Mouse (Mus musculus): ENCODE results near the gene Krt9. TPM values are rescaled to one million over a fixed set of nuclear protein-coding genes. Genes with fewer than 3 reads are reported as not detected.
"Not testable (repeated sequence)": the region's sequence is repeated elsewhere in the genome, so short reads cannot be mapped to it uniquely, and the experiment has no call there.

Krt9 gene
- polyA plus RNA-seq (2015; fragmentation: Nextera tagmentation; extraction: Ambion mirVana) = not detected in 2 replicates

DNA sequence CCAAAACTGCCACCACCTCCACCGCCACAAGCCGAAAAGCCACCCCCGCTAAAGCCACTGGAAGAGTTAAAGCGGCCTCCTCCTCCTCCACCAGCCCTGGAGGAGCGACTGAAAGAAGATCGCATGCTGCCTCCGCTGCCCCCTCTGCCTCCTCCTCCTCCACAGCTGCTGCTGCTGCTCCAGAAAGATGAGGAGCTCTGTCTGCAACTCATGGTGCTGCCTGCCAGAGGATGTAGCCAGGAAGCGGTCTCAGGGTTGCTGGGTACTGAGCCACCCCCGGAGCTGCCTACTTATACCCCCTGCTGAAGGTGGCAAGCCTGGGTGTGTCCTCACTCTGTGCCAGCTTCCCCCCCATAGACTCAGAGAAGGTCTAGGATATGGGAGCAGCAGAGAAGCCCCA lies at the start of gene Krt9:
Gene Krt9 (minus strand): TSS at position 255 of the 400 bp plus-strand sequence.
- Histone ChIP-seq H3K4me3 (ENCODE audit: low read depth, low read length) (no peak within 1 kb of the TSS), H3K9me3 (replicated peaks; ENCODE audit: control insufficient read depth, low read length, poor library complexity, severe bottlenecking) (no peaks in the 10 kb centered on the region), H3K27me3 (ENCODE audit: control insufficient read depth, insufficient read depth, low read depth, low read length) (no peaks in the 10 kb centered on the region), H3K9ac (ENCODE audit: low read depth, low read length) (no peak within 1 kb of the TSS), H3K36me3 (ENCODE audit: control insufficient read depth, insufficient read depth, low read length) (no peaks in the 10 kb centered on the region), H3K4me2 (ENCODE audit: low read length) (no peak within 1 kb of the TSS), H3K27ac (ENCODE audit: low read length) (no peak within 1 kb of the TSS), H3K4me1 (ENCODE audit: control insufficient read depth, insufficient read depth, low read length) (no peaks in the 10 kb centered on the region)
- WGBS = 65% methylated on average over 9 of the region's 9 CpGs
- no peak for ATAC-seq

DNA sequence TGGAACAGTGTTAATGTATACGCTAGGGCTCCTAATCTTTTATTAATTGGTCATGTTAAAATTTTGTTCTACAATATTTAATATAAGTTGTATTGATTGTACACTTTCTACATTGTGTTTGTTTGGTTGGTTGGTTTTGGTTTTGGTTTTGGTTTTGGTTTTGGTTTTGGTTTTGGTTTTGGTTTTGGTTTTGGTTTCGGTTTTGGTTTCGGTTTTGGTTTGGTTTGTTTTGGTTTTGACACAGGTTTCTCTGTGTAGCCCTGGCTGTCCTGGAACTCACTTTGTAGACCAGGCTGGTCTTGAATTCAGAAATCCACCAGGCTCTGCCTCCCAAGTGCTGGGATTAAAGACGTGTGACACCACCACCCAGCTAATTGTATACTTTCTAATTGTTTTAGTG lies 47.2 kb upstream of the Krt9 start:
- not testable (repeated sequence) for H3K4me1 ChIP-seq (ENCODE audit: control insufficient read depth, insufficient read depth, low read length); H3K27ac ChIP-seq (ENCODE audit: low read length); H3K9ac ChIP-seq (ENCODE audit: low read depth, low read length); H3K9me3 ChIP-seq (replicated peaks; ENCODE audit: control insufficient read depth, low read length, poor library complexity, severe bottlenecking); H3K27me3 ChIP-seq (ENCODE audit: control insufficient read depth, insufficient read depth, low read depth, low read length); ATAC-seq; H3K4me2 ChIP-seq (ENCODE audit: low read length); H3K4me3 ChIP-seq (ENCODE audit: low read depth, low read length); H3K36me3 ChIP-seq (ENCODE audit: control insufficient read depth, insufficient read depth, low read length)
- 89% methylated on average over 4 of the region's 4 CpGs for WGBS

DNA sequence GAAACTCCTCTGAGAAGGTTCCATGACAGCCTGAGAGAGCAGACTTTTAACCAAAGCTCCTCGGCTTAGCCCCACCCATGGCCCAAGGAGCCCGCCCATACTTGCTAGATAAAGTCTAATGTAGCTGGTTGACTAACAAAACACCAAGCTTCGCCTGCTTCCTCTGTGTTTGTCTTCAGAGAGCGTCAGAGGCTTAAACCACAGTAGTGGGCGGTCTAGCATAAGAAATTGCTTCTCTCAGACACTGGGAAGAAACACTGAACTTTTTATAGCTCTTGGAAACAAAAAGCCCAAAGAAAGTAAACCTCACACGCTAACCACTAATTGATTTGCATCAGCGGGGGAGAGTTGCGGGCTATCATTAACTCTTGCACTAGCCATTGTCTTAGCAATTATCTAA lies 28.7 kb upstream of the Krt9 start:
- WGBS = 70% methylated on average over 8 of the region's 8 CpGs
- no peaks in the 10 kb centered on the region for H3K27me3 ChIP-seq (ENCODE audit: control insufficient read depth, insufficient read depth, low read depth, low read length)
- ATAC-seq = no peak

DNA sequence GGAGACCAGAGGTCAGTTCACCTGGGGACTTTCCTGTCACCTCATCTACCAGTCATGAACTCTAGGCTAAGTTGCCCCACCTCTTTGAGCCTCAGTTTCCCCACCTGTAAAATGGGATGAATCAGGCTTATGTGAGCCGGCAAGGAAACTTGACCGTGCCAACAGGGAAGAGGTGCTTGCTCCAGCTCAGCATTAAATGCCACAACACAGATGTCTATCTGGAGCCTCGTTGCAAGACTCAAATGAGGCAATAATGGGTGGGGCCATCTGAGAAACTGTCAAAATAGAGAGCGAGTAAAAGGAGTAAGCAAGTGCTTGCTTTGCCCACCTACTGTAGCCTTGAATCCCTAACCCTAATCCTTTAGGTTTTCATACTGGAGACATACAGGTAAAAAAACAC lies 26.3 kb upstream of the Krt9 start:
- Histone ChIP-seq H3K36me3 (ENCODE audit: control insufficient read depth, insufficient read depth, low read length) (no peaks in the 10 kb centered on the region), H3K4me1 (ENCODE audit: control insufficient read depth, insufficient read depth, low read length) (no peaks in the 10 kb centered on the region), H3K9me3 (replicated peaks; ENCODE audit: control insufficient read depth, low read length, poor library complexity, severe bottlenecking) (no peaks in the 10 kb centered on the region), H3K27me3 (ENCODE audit: control insufficient read depth, insufficient read depth, low read depth, low read length) (no peaks in the 10 kb centered on the region), H3K9ac (ENCODE audit: low read depth, low read length) (no peak overlapping the region), H3K4me3 (ENCODE audit: low read depth, low read length) (no peak overlapping the region), H3K27ac (ENCODE audit: low read length) (no peak overlapping the region), H3K4me2 (ENCODE audit: low read length) (no peak overlapping the region)
- ATAC-seq = no peak
- WGBS = 84% methylated on average over 4 of the region's 4 CpGs

More for the DNA sequence above, 28.7 kb upstream of the Krt9 start:
- Histone ChIP-seq H3K9ac (ENCODE audit: low read depth, low read length) (no peak overlapping the region), H3K4me3 (ENCODE audit: low read depth, low read length) (no peak overlapping the region), H3K27ac (ENCODE audit: low read length) (no peak overlapping the region), H3K36me3 (ENCODE audit: control insufficient read depth, insufficient read depth, low read length) (no peaks in the 10 kb centered on the region), H3K4me1 (ENCODE audit: control insufficient read depth, insufficient read depth, low read length) (no peaks in the 10 kb centered on the region), H3K4me2 (ENCODE audit: low read length) (no peak overlapping the region), H3K9me3 (replicated peaks; ENCODE audit: control insufficient read depth, low read length, poor library complexity, severe bottlenecking) (peaks cover 8% of the 10 kb centered on the region; the same call in 1 of the 2 replicates)

DNA sequence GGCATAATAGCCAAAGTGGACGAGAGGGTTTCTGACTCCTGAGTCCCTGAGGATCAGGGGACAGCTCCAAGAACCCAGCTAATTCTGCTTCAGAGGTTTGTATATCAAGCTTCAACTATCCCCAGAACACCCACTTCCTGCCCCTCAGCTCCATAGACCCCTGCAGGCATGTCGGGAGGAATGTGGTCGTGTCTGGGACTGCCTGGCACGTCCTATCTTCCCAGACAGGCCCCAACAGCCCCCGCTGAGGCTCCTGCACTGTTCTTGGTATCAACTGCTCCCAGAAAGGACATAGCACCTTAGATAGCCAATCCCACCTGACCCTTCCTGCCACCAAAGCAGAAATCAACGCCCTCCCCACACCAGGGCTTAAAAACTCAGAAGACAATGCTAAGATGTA lies 15.5 kb upstream of the Krt9 start:
- no peak overlapping the region for H3K4me2 ChIP-seq (ENCODE audit: low read length)
- 68% methylated on average over 6 of the region's 6 CpGs for WGBS

DNA sequence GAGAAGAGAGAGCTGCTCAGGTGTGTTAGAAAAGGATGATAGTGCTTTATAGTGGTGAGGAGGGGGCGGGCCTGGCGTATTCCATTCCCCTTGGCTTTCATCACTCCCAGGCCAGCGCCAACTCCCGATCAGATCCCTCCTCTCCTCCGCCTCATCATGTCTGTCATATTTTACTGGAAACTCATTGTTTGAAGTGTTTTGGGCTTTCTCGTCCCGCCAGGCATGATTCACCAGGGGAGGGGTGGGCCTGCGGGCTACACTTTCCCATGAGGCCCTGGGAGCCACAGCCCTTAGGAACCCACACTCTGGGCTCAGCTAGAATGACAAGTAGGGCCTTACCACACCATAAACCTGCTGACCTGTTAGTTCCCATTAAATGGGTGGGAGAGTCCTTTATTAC lies 14.5 kb upstream of the Krt9 start, which contains the start of gene Krt14:
Gene Krt14 (minus strand): TSS at position 51 of the 400 bp plus-strand sequence.
- Histone ChIP-seq H3K27me3 (ENCODE audit: control insufficient read depth, insufficient read depth, low read depth, low read length) (no peaks in the 10 kb centered on the region), H3K4me3 (ENCODE audit: low read depth, low read length) (no peak within 1 kb of the TSS), H3K36me3 (ENCODE audit: control insufficient read depth, insufficient read depth, low read length) (no peaks in the 10 kb centered on the region), H3K4me1 (ENCODE audit: control insufficient read depth, insufficient read depth, low read length) (no peaks in the 10 kb centered on the region), H3K9ac (ENCODE audit: low read depth, low read length) (no peak within 1 kb of the TSS), H3K9me3 (replicated peaks; ENCODE audit: control insufficient read depth, low read length, poor library complexity, severe bottlenecking) (no peaks in the 10 kb centered on the region), H3K4me2 (ENCODE audit: low read length) (no peak within 1 kb of the TSS), H3K27ac (ENCODE audit: low read length) (no peak within 1 kb of the TSS)
- ATAC-seq = no peak
- 93% methylated on average over 8 of the region's 8 CpGs for WGBS

More for the DNA sequence above, 15.5 kb upstream of the Krt9 start:
- H3K27ac ChIP-seq (ENCODE audit: low read length) = no peak overlapping the region
- H3K9me3 ChIP-seq (replicated peaks; ENCODE audit: control insufficient read depth, low read length, poor library complexity, severe bottlenecking) = no peaks in the 10 kb centered on the region
- H3K9ac ChIP-seq (ENCODE audit: low read depth, low read length) = no peak overlapping the region
- no peak for ATAC-seq
- no peaks in the 10 kb centered on the region for H3K4me1 ChIP-seq (ENCODE audit: control insufficient read depth, insufficient read depth, low read length)
- H3K36me3 ChIP-seq (ENCODE audit: control insufficient read depth, insufficient read depth, low read length) = no peaks in the 10 kb centered on the region
- no peaks in the 10 kb centered on the region for H3K27me3 ChIP-seq (ENCODE audit: control insufficient read depth, insufficient read depth, low read depth, low read length)
- no peak overlapping the region for H3K4me3 ChIP-seq (ENCODE audit: low read depth, low read length)

DNA sequence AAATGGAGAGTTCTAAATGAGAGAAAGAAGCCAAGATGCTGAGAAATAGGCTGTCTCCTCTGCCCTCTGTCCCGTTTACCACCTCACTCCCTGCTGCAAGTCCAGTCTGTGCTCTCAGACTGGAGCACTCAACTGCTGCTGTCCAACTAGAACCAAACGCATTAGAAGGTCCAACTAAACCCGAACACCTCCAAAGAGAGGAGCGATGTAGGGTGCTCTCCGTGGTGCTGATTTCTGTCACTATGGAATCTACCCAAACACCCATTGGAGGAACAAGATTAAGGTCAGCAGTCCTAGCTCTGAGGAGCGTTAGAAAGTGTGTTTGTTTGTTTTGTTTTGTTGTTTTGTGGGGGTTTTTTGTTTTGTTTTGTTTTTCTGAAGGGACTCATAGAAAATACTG lies 10.4 kb upstream of the Krt9 start:
- H3K9ac ChIP-seq (ENCODE audit: low read depth, low read length) = no peak overlapping the region
- no peaks in the 10 kb centered on the region for H3K27me3 ChIP-seq (ENCODE audit: control insufficient read depth, insufficient read depth, low read depth, low read length)
- ATAC-seq = no peak
- H3K27ac ChIP-seq (ENCODE audit: low read length) = no peak overlapping the region
- no peak overlapping the region for H3K4me2 ChIP-seq (ENCODE audit: low read length)
- no peaks in the 10 kb centered on the region for H3K4me1 ChIP-seq (ENCODE audit: control insufficient read depth, insufficient read depth, low read length)
- H3K36me3 ChIP-seq (ENCODE audit: control insufficient read depth, insufficient read depth, low read length) = no peaks in the 10 kb centered on the region
- H3K9me3 ChIP-seq (replicated peaks; ENCODE audit: control insufficient read depth, low read length, poor library complexity, severe bottlenecking) = no peaks in the 10 kb centered on the region
- H3K4me3 ChIP-seq (ENCODE audit: low read depth, low read length) = no peak overlapping the region
- WGBS = 21% methylated on average over 6 of the region's 6 CpGs

DNA sequence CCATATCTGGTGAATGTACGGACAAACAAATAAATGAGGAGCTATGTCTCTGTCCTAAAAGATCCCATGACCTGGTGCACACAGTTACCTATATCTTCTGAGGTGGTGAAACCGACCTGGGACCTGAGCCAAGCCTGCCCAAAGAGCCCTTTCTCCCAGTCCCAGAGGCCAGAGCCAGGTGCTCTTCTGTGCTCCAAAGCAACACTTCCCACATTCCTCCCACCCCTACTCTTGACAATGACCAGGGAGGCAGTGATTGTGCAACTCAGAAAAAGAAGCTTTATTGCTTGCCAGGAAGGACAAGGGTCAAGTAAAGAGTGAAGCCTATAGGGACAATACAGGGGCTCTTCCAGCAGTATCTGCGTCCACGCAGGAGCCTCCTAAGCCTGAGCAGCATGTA lies 9.9 kb upstream of the Krt9 start:
- Histone ChIP-seq H3K9ac (ENCODE audit: low read depth, low read length) (no peak overlapping the region), H3K4me3 (ENCODE audit: low read depth, low read length) (no peak overlapping the region), H3K36me3 (ENCODE audit: control insufficient read depth, insufficient read depth, low read length) (no peaks in the 10 kb centered on the region), H3K27ac (ENCODE audit: low read length) (no peak overlapping the region), H3K4me2 (ENCODE audit: low read length) (no peak overlapping the region), H3K9me3 (replicated peaks; ENCODE audit: control insufficient read depth, low read length, poor library complexity, severe bottlenecking) (no peaks in the 10 kb centered on the region), H3K27me3 (ENCODE audit: control insufficient read depth, insufficient read depth, low read depth, low read length) (no peaks in the 10 kb centered on the region), H3K4me1 (ENCODE audit: control insufficient read depth, insufficient read depth, low read length) (no peaks in the 10 kb centered on the region)
- 83% methylated on average over 4 of the region's 4 CpGs for WGBS
- no peak for ATAC-seq

DNA sequence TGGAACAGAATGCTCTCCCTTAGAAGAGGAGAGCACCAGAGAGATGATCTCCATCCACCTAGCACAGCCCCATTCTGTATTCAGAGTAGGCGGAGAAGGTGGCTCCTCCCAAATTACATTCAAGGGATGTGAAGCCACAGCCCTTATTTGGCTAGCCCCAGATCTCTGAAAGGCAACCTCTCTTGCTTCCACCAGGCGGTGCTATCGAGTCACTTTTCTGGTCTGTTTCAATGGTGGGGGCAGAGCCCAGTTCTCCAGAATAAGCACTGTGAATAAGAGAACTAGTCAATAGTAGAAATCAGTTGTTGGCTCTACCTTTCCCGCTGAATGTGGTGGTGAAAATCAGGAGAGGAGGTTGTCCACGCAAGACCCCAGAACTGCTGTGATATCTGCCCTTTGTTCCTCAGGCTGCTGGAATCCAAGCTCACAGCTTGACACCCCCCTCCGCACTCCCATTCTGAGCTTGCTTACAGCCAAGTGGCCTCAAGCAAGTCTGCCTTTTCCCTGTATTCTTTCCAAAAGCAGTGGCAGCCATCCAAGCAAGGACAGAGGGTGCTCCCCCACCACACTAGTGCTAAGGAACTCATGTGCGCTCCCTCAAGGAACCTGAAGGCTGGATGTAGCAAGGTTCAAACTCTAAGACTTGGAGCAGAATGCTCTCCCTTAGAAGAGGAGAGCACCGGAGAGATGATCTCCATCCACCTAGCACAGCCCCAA lies 7.2 kb upstream of the Krt9 start:
- no peaks in the 10 kb centered on the region for H3K27me3 ChIP-seq (ENCODE audit: control insufficient read depth, insufficient read depth, low read depth, low read length)
- H3K4me1 ChIP-seq (ENCODE audit: control insufficient read depth, insufficient read depth, low read length) = no peaks in the 10 kb centered on the region
- no peak overlapping the region for H3K27ac ChIP-seq (ENCODE audit: low read length)
- H3K4me2 ChIP-seq (ENCODE audit: low read length) = no peak overlapping the region
- WGBS = 44% methylated on average over 8 of the region's 8 CpGs
- H3K36me3 ChIP-seq (ENCODE audit: control insufficient read depth, insufficient read depth, low read length) = no peaks in the 10 kb centered on the region
- no peaks in the 10 kb centered on the region for H3K9me3 ChIP-seq (replicated peaks; ENCODE audit: control insufficient read depth, low read length, poor library complexity, severe bottlenecking)
- no peak for ATAC-seq
- H3K4me3 ChIP-seq (ENCODE audit: low read depth, low read length) = no peak overlapping the region
- no peak overlapping the region for H3K9ac ChIP-seq (ENCODE audit: low read depth, low read length)

All from midbrain, embryonic 16.5 days (tissue).